Mouse (Mus musculus): Measurements from ENCODE around the gene Barx1.

The Barx1 gene

DNA sequence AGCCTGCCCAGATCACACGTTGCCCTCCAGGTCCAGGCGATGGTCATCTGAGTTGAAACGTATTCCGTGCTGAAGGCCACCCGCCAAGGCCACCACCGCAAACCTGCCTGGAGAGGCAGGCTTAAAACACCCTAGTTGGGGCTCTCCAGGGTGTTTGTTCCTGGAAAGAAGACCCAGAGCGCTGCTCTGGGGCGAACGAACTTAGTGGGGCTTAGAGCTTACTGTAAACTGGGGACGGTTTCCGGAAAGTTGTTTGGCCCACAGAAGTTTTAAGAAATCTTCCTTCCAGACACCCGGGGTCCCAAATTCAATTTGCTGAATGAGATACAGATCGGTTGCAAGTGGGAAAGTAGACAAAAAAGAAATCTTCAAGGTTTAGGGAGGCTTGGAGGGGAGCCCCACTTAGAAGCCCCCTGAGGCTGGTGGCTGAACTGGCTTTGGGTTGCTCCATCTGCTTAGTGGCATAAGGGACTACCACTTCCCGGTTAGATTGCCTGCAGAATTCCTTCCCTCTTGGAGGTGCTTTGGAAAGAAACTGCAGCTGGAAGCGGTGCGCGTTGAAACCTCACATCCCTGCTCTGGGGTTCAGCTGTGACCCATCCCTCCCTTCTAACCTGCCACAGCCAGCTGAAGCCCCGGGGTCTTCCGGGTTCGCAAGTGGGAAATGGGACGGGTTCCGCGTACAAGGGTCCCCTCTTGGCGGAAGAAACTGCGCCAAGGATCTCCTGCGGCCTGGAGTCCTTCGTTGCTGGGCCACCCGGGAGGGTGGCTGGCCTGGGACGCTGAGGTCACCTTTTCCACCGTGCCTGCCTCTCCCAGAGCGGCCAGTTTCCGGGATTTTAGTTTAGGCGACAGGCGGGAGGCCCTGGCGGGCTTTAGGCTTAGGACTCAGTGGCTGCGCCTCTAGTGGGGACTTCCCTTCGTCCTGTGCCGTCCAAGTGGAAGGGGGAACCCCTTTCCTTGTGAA lies 3.3 kb upstream of the Barx1 start:
- in situ Hi-C loops (cut with MboI): loop anchor here (25.0 kb wide), 1 partner anchor 353 kb away; no protein-coding TSS in a partner anchor

DNA sequence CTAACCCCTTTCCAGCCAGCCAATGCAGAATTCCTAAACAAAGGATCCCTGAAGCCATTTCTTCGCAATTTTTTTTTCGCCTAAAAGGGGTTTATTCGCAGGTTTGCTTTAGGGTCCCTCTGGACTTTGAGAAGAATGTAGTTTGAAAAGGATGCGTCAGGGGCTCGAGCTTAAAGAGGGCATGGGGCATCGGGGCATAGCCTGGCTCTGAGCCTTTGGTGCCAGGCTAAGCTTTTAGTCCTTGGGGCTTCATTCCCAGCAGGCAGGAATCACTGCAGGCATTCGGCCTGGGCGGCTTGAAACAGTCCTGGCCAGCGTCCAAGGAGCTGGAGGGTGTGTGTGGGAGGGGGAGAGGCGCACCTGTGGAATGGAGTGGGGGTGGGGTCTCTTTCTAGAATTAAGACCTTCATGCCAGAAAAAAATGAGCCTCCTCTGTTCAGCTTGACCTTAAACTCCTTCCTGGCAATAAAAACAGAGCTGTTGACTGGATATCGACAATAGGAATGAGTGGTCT lies 2.5 kb upstream of the Barx1 start:
- in situ Hi-C loops (cut with MboI): loop anchor here (25.0 kb wide), 1 partner anchor 352 kb away; no protein-coding TSS in a partner anchor

DNA sequence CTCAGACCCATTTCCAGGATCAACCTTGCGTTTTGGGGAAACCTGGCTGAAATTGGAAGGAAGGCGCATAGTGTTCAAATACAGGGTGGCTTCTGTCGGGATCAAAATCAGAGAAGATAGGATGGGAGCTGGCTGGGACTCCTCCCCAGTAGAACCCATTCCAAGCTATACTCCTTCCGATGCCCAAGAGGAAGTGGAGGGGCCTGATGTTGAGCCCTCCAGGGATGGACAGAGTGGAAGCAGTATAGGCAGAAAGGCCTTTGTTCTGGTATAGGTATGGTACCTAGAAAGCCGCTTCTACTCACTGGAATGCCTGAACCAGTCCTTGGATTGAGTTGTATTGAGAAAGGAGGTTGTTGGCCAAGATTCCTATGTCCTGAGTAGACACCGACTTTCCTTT lies 2.1 kb upstream of the Barx1 start:
- in situ Hi-C loops (cut with MboI): loop anchor here (25.0 kb wide), 1 partner anchor 352 kb away; no protein-coding TSS in a partner anchor

DNA sequence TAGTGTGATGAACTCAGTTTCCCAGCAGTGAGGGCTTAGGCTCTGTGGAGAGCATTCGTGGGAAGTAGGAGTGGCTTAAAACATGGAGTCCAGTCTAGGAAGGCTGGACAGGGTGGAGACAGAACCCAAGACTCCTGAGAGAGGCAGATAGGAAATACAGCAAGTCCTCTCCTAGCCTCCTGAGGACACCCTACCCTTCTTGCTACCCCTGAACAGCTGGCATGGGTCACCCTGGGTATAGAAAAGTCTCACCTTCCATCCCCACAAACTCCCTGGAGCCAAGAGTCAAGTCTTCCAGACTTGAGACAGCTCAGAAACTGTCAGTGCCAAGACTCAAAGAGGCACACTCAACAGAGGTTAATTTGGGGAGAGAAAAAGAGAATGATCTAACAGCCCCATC lies 1.2 kb upstream of the Barx1 start:
- in situ Hi-C loops (cut with MboI): loop anchor here (25.0 kb wide), 1 partner anchor 351 kb away; no protein-coding TSS in a partner anchor

DNA sequence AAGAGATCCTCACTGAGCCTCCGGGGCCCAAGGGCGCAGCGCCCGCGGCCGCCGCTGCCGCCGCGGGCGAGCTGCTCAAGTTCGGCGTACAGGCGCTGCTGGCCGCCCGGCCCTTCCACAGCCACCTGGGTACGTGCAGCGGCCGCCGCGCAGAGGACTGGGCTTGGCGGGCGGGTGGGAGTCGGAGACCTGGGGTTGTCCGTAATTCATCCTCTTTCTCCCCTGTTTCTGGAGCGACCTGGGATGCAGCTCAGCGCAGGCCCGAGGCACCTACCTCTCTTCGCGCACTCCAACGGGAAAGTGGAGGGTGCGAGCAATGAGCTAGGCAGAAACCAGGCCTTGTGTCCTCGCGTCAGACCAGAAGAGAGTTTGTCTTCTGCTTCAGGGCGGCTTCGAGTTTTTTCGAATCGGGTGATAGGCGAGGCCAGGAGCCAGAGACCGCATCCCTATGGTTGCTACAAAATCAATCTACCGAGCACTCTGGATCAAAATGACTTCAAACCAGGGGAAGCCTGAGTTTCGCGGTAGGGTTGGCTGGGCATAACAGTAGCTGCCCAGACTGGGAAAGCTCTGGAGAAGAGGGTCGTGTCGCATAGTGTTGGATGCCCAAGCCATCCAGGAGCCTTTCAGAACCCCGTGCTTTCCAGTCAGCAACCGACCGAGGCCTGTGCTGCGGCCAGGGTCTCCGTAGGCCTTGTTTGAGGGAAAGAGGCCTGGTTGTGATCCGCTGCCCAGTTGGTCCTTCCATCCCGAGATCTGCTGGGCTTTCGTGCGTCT lies 601 bp downstream of the Barx1 start:
- in situ Hi-C loops (cut with MboI): loop anchor here (25.0 kb wide), 1 partner anchor 349 kb away; no protein-coding TSS in a partner anchor

DNA sequence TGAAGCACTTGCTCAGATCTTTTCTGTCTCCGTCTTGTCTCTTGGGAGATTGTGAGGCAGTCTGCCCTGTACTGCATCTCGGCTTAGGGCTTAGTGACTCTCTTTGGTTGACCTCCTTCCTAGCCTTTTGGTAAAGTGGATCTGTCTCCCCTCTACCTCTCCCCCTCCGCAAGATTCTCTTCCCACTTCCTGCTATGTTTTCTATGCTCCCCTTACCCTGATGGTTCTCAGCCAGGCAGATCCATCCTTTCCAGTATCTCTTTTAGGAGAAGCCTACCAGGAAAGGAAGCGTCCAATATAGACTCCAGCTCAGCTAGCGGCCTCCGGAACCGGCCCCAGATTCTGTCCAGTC lies 1.2 kb downstream of the Barx1 start:
- in situ Hi-C loops (cut with MboI): loop anchor here (25.0 kb wide), 1 partner anchor 348 kb away; no protein-coding TSS in a partner anchor

DNA sequence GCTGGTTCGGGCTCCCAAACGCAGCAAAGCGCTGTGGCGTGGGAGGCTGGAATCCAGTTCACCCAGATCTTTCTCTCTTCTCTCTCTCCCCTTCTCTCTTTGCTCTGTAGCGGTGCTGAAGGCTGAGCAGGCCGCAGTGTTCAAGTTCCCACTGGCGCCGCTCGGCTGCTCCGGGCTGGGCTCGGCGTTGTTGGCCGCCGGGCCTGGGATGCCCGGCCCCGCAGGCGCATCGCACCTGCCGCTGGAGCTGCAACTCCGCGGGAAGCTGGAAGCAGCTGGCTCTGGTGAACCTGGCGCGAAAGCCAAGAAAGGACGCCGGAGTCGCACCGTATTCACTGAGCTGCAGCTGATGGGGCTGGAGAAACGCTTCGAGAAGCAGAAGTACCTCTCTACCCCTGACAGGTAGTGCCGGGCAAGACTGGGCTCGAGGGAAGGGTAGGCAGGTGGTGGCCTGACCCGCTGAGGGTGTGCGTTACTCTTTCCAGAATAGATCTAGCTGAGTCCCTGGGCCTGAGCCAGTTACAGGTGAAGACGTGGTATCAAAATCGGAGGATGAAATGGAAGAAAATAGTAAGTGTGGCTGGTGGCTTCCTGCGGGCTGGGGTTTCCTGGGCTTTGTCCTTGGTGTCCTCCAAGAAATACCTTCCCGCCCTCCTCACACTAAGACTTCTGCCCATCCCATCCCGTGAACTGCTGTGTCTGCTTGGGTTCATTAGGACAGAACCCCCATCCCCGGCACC lies 2.3 kb downstream of the Barx1 start:
- in situ Hi-C loops (cut with MboI): loop anchor here (25.0 kb wide), 1 partner anchor 347 kb away; no protein-coding TSS in a partner anchor

DNA sequence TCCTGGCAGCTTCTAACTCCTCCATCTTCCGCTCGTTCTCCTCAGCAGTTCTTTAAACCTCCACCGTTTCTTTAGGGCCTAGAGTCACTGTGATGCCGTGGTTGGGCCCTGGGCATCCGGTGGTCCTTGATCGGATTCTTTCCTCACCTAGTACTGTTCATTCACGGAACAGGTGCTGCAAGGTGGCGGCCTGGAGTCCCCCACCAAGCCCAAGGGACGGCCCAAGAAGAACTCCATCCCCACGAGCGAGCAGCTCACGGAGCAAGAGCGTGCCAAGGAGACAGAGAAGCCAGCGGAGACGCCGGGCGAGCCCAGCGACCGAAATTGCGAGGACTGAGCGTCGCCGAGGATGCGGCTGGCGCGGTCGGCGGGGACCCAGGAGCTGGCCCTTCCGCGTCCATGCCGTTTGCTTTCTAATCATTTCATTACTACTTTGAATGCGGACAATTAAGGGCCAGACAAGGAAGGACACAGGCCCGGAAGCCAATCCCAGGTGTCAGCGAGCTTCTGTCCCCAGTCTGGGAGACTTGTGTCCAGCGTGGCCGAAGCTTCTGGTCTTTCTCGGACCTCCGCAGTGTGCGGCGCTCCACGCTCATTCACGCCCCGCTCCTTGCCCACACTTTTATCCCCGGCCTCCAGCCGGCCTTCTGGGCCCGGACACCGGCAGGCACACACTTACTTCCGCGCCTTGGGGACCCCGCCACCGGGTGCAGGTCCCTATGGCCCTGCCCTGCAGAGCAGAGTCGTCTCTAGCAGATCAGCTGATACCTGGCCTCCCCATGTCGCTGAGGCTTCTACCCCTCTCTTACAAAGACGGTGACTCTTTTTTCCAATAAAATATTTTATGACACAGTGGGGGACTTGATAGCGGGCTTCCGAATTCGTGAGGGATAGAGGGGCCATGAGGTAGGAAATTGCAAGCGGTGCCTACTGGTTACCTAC lies 3.1 kb downstream of the Barx1 start:
- in situ Hi-C loops (cut with MboI): loop anchor here (25.0 kb wide), 1 partner anchor 346 kb away; no protein-coding TSS in a partner anchor

DNA sequence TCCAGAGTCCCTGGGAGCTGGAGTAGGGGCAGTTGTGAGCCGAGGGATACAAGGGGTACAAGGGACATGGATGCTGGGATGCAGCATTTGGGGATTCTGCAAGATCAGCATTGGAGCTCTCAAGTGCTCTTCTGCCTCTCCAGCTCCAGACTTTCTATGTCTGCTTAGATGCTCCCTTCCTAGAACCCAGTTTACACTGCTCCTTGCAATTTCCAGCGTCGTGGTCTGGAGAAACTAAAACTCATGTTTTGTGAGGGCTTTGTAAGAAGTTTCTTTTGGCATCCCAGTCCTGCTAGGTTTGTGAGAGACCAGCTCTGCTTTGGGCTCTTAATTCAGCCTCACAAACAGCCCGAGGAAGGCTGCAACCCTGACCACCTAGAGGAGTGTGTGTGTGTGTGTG lies 4.7 kb downstream of the Barx1 start:
- in situ Hi-C loops (cut with MboI): loop anchor here (25.0 kb wide), 1 partner anchor 345 kb away; no protein-coding TSS in a partner anchor

DNA sequence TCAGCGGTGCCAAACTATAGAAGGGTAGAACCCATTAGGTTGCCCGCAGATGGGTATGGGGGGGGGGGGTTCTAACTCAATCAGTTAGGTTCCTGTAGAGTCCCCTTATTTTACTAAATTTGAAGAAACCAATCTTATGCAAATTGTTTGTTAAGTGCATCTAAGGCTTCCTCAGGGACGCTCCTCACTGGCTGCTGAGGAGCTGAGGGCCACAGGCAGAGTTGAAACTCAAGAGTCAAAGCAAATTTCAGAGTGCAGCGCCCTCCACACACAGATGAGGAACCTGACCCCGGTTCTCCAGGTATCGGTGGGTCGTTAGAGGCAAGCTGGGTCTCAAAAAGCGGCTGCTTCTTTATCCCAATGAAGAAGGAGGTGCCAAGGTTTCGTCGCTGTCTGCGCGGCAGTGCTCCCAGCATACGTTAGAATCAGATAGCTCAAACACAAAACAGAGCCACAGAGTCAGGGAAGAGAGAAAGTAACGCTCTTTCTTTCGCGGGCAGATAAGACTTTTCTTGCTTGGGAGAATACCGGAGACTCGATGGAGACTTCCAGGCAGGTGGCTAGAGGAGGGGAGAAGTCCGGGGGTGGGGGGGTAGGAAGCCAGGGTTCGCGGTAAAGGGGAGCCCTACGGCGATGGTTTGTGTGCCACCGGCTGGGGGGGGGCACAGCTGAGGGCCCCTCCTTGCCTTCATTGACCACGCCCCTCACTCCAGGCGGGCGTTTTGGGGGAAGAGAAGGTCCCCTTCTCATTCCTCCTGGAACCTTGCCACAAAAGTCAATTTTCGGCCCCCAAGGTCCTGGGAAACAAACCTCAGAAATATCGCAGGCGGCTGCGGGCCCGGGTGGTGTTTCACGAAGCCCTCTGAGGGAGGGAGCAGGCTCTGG lies 5.5 kb downstream of the Barx1 start:
- in situ Hi-C loops (cut with MboI): loop anchor here (25.0 kb wide), 1 partner anchor 344 kb away; no protein-coding TSS in a partner anchor

DNA sequence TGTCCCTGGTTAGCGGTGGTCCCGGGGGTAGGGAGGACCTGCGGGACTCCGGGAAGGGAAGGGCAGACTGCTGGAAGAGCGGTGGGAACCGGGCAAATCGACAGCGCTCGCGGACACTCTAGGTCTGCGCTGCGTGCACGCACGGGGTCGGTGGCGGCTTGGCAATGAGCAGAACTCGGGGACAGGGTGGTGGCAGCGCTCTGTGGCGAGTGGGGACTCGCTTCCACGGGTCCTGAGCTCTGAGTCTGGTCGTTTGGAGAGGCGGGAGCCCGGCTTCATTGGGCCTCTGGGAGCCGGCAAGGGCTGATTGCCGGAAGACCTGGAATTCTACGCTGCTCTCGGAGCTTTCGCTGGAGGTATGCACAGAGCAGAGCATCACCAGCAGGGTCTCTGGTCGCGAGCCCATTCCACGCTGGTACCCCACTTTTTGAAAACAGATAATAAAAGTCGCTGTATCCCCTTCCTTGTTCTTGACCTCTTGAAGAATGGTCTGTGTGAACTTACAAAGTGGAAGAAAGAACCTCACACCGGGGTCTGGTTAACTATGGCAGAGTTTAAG lies 6.3 kb downstream of the Barx1 start:
- in situ Hi-C loops (cut with MboI): loop anchor here (25.0 kb wide), 1 partner anchor 343 kb away; no protein-coding TSS in a partner anchor

DNA sequence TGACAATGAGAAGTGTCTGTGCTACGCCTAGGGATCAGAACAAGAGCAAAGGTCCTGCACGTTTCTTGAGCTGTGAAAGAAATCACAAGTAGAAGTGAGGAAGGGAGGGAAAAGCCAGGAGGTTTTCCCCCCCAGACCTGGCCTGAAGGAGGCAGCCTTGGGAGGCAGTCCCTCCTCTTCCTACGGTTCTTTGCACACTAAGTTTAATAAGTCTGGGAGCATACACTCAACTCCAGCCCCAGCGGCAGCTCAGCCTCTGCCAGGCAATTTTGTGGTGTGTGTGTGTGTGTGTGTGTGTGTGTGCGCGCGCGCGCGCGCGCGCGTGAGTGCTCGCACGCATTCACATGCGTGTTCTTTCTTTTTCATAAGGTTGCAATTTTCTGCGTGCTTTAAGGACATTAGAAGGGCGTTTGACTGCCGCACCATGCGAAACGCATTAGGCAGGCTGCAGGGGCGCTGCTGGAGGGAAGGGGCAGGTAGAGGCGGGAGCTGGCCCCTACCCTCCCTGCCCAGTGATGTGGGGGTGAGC lies 9.6 kb downstream of the Barx1 start:
- in situ Hi-C loops (cut with MboI): loop anchor here (25.0 kb wide), 1 partner anchor 340 kb away; no protein-coding TSS in a partner anchor

DNA sequence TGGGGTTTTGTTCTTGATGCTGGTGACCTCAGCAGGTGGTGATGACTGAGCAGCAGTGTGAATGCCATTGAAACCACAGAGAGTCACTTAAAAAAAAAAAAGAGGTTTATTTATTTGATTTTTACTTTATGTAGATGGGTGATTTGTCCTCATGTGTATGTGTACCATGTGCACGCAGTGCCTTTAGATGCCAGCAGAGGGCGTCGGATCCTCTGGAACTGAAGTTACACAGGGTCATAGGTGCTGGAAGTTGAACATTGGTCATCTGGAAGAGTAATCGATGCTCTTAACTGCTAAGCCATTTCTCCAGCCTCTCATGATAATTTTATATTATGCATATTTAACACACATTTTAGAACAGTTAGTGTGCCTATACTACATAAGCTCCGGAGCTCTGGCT lies 11.8 kb downstream of the Barx1 start:
- in situ Hi-C loops (cut with MboI): loop anchor here (25.0 kb wide), 1 partner anchor 338 kb away; no protein-coding TSS in a partner anchor

DNA sequence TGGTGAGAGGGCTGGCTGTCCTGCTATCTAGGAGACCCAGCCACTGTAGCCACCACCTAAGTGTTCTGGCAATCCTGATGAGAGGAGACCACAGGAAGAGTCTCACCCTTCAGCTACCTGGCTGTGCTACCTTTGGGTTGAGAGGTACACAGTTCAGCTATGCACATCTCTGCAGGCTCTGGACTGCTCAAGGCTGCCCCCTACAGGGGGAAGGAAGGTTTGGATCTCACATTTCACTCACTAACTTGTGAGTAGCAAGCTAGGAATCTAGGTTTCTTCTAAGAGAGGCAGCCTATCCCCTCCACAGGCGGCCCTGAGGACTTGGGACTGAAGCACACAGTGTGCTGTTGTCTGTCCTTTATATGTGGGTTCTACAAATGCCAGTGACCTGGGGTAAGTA lies 16.6 kb downstream of the Barx1 start:
- in situ Hi-C loops (cut with MboI): no loop called here

DNA sequence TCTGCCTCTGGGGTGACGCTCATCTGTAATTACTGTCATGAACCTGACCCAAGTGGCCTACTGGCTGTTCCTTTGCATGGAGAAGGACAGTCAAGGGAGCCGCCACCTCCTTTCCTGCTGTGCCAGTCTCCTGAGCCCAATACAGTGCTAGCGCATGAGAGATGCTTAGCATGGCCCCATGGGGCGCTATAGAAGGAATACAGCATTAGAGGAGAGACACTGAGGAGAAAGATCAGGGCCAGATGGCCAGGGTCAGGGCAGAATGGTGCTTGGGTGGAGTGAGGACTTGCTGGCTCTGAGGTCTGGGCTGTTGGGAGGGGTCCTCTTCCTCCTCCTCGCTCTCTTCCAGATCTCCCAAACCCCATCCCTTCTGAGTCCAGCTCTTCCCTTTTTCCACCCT lies 23.9 kb downstream of the Barx1 start:
- in situ Hi-C loops (cut with MboI): no loop called here

DNA sequence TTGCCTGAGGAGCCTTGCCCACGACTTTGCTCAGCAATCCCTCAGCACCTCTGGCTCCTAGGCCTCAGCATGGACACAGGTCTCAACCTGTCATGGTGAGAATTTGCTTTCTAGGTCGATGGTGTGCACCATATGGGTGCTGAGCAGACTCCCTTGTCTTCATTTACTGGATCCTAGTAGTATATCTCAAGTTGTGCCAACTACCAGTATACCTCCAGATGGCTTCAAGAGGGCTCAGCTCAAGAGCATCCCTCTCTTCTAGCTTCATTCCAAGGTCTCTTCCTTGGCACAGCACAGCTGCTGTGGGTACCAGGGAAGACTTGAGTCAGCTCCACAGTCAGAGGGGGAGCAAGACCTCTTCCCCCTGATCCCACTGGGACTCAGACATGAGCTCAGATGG lies 29.2 kb downstream of the Barx1 start:
- in situ Hi-C loops (cut with MboI): no loop called here

DNA sequence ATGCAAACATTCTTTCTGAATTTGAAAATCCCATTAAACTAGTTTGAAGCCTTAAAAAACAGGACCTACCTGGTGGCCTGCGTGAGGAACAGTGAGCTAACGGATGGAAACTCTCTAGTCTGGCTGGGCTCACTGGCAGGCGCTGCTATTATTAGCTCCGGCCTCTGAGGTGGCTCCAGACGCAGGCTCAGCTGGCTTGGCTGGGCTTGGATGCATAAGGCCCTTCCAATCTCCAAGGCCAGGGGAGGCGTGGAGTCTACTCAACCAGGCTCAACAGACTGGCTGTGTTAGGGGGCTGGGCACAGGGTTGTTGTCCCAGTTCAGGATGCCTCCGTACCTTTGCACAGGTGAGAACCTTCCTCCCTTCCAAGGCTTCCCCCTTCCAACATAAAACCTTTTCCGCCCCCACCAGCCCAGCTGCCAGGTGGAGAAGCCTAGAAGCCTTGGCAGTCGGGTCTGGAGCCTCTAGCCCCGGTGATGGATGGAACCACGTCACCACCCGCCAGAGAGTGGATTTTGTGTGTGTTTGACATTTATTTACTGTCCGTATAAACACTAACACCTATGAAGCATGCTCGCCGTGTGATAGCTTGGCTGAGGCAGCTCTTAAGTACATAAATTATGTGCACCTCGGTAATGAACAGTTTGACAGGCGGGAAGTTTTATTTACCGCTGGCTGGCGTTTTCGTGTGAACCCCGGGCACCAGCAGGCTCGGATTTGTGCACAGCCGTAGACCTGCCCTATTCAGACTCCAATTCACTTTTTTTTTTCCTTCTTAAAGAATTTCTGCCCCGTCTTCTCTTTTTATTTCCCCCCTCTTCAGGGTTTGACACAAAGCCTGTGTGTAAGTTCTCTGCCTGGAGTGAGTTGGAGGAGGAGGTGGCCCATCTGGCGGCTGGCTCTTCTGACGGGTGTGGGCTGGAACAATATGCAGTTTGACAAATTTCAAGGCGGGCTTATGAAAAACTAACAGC lies 31.6 kb downstream of the Barx1 start:
- in situ Hi-C loops (cut with MboI): no loop called here

Measured in mature B cell (primary cell).